Mouse (Mus musculus) testis, adult 2 months (tissue): ENCODE measurements around the gene Btbd35f22. TPM values are rescaled to one million over a fixed set of nuclear protein-coding genes. Genes with fewer than 3 reads are reported as not detected.
"Not testable (repeated sequence)": the region's sequence is repeated elsewhere in the genome, so short reads cannot be mapped to it uniquely, and the experiment has no call there.

ENCODE experiments used
- H3K27ac ChIP-seq: fragments of 200-500 bp; 2 replicates; pipeline ENCODE4 v1.5.1; 2012; ENCODE audit warnings: low read depth, low read length; ENCODE audit not compliant: control insufficient read depth, insufficient read depth
- H3K27me3 ChIP-seq: fragments of 200-500 bp; 2 replicates; pipeline ENCODE4 v1.6.1; 2012; ENCODE audit warnings: mild to moderate bottlenecking, low read length, moderate library complexity; ENCODE audit not compliant: control insufficient read depth, insufficient read depth
- H3K36me3 ChIP-seq: fragments of 200-500 bp; 2 replicates; pipeline ENCODE4 v1.6.1; 2012; ENCODE audit warnings: mild to moderate bottlenecking, low read length; ENCODE audit not compliant: control insufficient read depth, insufficient read depth
- H3K4me1 ChIP-seq: fragments of 200-500 bp; 2 replicates; pipeline ENCODE4 v1.6.1; 2012; ENCODE audit warnings: low read length; ENCODE audit not compliant: control insufficient read depth, insufficient read depth
- H3K4me3 ChIP-seq: fragments of 200-500 bp; 2 replicates; pipeline ENCODE4 v1.5.1; 2012; ENCODE audit warnings: low read depth, mild to moderate bottlenecking, low read length, moderate library complexity, mixed read lengths; ENCODE audit not compliant: control insufficient read depth
- polyA plus RNA-seq: library from polyadenylated mRNA; depleted of rRNA; stranded (reverse); fragments of >200 nt; gene quantifications from 2 replicates; pipeline ENCODE4 v1.2.3, GENCODE M21; 2012; rRNA removed

Btbd35f22 gene
- 0.48 and 0.81 TPM in 2 replicates for polyA plus RNA-seq

DNA sequence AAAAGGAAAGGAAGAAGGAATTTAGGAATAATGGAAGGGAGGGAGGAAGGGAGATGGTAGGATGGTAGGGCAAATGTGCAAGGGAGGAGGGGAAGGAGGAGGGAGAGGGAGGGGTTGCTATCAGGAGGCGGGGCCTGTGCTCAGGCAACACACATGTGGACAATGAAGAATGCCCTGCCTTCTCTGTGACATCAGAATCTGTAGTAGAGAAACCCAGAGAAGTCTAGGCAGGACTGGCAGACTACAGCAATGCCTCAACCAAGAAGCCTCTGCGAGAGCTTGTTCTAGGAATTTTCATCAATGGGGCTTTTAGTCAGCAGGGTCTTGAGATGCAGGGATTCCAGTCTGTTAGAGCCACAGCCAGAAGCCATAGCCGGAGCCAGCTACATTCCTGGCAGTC lies at the start of gene Btbd35f22:
Gene Btbd35f22, plus strand, starts transcription at position 301 of the 400 bp plus-strand sequence.
- H3K36me3 ChIP-seq, H3K27ac ChIP-seq, H3K4me1 ChIP-seq, H3K4me3 ChIP-seq, H3K27me3 ChIP-seq: not testable (repeated sequence)

Other genes with a start within 250 kb of the Btbd35f22 start
- gene Gm21637, start 85.8 kb upstream of the Btbd35f22 start, polyA plus RNA-seq: 0.72 TPM in 1 of 2 replicates, not detected in the other
- 1.0 and 1.3 TPM in 2 replicates for gene Btbd35f2, start 230.6 kb downstream of the Btbd35f22 start, polyA plus RNA-seq